Mouse (Mus musculus) midbrain, embryonic 11.5 days (tissue): ENCODE measurements around the gene Smim17. TPM values are rescaled to one million over a fixed set of nuclear protein-coding genes. Genes with fewer than 3 reads are reported as not detected.

Experiments
- ATAC-seq: fragments of 200-750 bp; cut with Nextera tagmentation; 2 replicates; pipeline ENCODE4 v1.8.0; 2017; ENCODE audit warnings: moderate TSS enrichment, moderate library complexity; ENCODE audit not compliant: low FRiP score
- DNase-seq: peaks from one replicate; pipeline ENCODE4 v3.0.0; 2015; ENCODE audit warnings: low spot score; ENCODE audit errors: missing footprints
- H3K27ac ChIP-seq: fragments of 300-500 bp; sonication (generic); 2 replicates; pipeline ENCODE4 v1.5.1; 2014; ENCODE audit warnings: low read depth, low read length
- H3K27me3 ChIP-seq: fragments of 300-500 bp; sonication (generic); 2 replicates; pipeline ENCODE4 v1.6.1; 2014; ENCODE audit warnings: mild to moderate bottlenecking, low read length, moderate library complexity, mixed read lengths; ENCODE audit not compliant: control insufficient read depth, insufficient read depth
- H3K36me3 ChIP-seq: fragments of 300-500 bp; sonication (generic); 2 replicates; pipeline ENCODE4 v1.6.1; 2014; ENCODE audit warnings: mild to moderate bottlenecking, low read length, moderate library complexity, mixed read lengths; ENCODE audit not compliant: control insufficient read depth, insufficient read depth
- H3K4me1 ChIP-seq: fragments of 300-500 bp; sonication (generic); 2 replicates; pipeline ENCODE4 v1.6.1; 2014; ENCODE audit warnings: low read length; ENCODE audit not compliant: control insufficient read depth, insufficient read depth
- H3K4me2 ChIP-seq: fragments of 300-500 bp; sonication (generic); 2 replicates; pipeline ENCODE4 v1.6.1; 2014; ENCODE audit warnings: mild to moderate bottlenecking, moderate library complexity
- H3K4me3 ChIP-seq: fragments of 300-500 bp; sonication (generic); 2 replicates; pipeline ENCODE4 v1.5.1; 2014; ENCODE audit warnings: low read depth, low read length
- H3K9ac ChIP-seq: fragments of 300-500 bp; sonication (generic); 2 replicates; pipeline ENCODE4 v1.6.1; 2014; ENCODE audit warnings: low read length
- H3K9me3 ChIP-seq: fragments of 300-500 bp; sonication (generic); 2 replicates; pipeline ENCODE4 v1.6.1; 2016; ENCODE audit warnings: low read length; ENCODE audit not compliant: control insufficient read depth
- WGBS: fragments of 180-500 bp; shearing (Covaris S2); extraction: QIAGEN DNeasy Blood & Tissue Kit; methylation state at CpG from one replicate; pipeline ENCODE4 v1.1.7; 2014; 5-methylcytosine and 5-hydroxymethylcytosine counted together
- polyA plus RNA-seq: library from polyadenylated mRNA; unstranded; fragments of >200 nt; fragmentation: Nextera tagmentation; extraction: Ambion mirVana; gene quantifications from 2 replicates; pipeline ENCODE4 v1.2.1, GENCODE M21; 2014

The Smim17 gene
- polyA plus RNA-seq, 1 experiment from 2014 or later: 0.67 TPM

GRCm38 (mm10) chr7:6389449-6389848 lies 9.1 kb upstream of the Smim17 start:
- H3K27ac ChIP-seq: no peak overlapping the region

GRCm38 (mm10) chr7:6410043-6410442 lies 11.5 kb downstream of the Smim17 start, which contains the start of gene Gm20715:
TSS of gene Gm20715 (plus strand) at chr7:6410277.
- no peaks in the 10 kb centered on the region for H3K4me1 ChIP-seq
- WGBS: under 1% methylated on average over 17 of the region's 17 CpGs
- H3K27me3 ChIP-seq: no peaks in the 10 kb centered on the region
- no peak within 1 kb of the TSS for H3K27ac ChIP-seq
- H3K36me3 ChIP-seq: no peaks in the 10 kb centered on the region
- peak; percentile 96 for DNase-seq
- H3K9ac ChIP-seq: no peak within 1 kb of the TSS
- H3K4me3 ChIP-seq: no peak within 1 kb of the TSS
- peak; percentile 89 for ATAC-seq
- H3K9me3 ChIP-seq: no peaks in the 10 kb centered on the region; the same call in 1 of the 2 replicates
- H3K4me2 ChIP-seq: no peak within 1 kb of the TSS

More at GRCm38 (mm10) chr7:6389449-6389848, 9.1 kb upstream of the Smim17 start:
- Histone ChIP-seq H3K9ac (no peak overlapping the region), H3K4me1 (no peaks in the 10 kb centered on the region), H3K4me3 (no peak overlapping the region), H3K4me2 (no peak overlapping the region), H3K27me3 (no peaks in the 10 kb centered on the region), H3K9me3 (no peaks in the 10 kb centered on the region), H3K36me3 (peaks cover 11% of the 10 kb centered on the region)
- WGBS: 69% methylated on average over 5 of the region's 5 CpGs
- DNase-seq (no peak), ATAC-seq (no peak)

DNA sequence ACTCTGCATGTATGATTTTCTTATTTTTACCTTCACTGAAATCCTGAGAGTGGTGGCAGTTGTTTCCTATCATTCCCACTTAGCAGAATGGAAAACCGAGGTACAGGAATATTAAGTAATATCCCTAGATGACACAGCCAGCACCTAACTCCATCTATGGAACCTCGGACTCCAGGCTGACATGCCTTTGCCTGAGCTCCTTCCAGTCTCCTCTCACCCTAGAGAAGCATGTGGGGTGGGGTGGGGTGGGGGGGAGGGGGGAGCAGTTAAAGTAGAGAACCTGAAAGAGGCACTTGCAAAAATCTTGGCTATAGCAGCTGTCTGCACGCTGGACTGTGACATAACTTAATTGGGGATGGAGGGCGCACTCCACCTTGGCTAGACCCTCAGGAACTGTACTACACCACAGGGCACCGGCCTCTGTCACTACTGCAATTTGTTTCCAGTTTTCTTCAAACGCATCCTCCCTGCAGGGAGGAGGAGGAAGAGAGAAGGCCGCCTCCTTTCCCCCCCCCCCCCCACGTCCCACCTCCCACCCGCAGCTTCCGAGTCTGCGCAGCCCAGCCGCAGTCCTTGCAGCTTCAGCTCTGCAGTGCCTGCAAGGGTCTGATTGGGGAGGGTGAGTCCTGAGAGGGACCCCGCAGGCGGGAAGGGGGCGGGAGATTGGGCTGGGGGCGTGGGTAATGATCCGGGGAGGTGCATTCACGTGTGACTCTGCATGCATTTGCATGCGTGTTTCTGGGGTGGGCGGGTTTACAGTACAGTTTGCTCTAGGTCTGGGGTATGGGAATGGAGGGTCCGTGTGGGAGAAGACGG lies 16.3 kb downstream of the Smim17 start:
- DNase-seq (no peak), ATAC-seq (peak; percentile 72; the same call in 1 of the 2 replicates)
- no peak overlapping the region for H3K4me3 ChIP-seq
- H3K27me3 ChIP-seq: no peaks in the 10 kb centered on the region
- no peak overlapping the region for H3K27ac ChIP-seq
- no peaks in the 10 kb centered on the region; the same call in 1 of the 2 replicates for H3K9me3 ChIP-seq
- no peak overlapping the region for H3K9ac ChIP-seq
- no peaks in the 10 kb centered on the region for H3K36me3 ChIP-seq
- WGBS: 9% methylated on average over 22 of the region's 22 CpGs
- H3K4me2 ChIP-seq: peak overlapping the region; percentile 27
- H3K4me1 ChIP-seq: no peaks in the 10 kb centered on the region

DNA sequence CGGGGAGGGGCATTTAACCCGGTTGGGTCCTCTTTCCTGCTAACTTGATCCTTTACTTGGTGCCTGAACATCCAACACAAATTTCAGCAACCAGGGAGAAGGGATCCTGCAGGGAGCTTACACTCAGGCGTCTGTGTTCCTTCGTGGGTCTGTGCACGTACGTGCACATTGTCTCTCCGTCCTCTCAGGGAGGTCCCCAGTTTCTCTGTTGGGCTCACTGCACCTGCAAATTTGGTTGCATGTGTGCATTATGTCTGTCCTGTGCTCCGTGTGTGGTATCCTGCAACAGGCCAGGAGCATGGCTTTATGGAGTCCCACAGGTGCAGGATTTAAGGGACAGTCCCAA lies 16.9 kb downstream of the Smim17 start:
- H3K27me3 ChIP-seq: no peaks in the 10 kb centered on the region
- no peaks in the 10 kb centered on the region for H3K36me3 ChIP-seq
- 15% methylated on average over 8 of the region's 8 CpGs for WGBS
- no peaks in the 10 kb centered on the region for H3K4me1 ChIP-seq
- no peak overlapping the region for H3K9ac ChIP-seq
- DNase-seq (no peak), ATAC-seq (0 out of 2 replicates have a peak, but pooled peaks have one; percentile 45)
- H3K4me3 ChIP-seq: no peak overlapping the region
- no peak overlapping the region for H3K27ac ChIP-seq
- H3K4me2 ChIP-seq: no peak overlapping the region
- H3K9me3 ChIP-seq: no peaks in the 10 kb centered on the region; the same call in 1 of the 2 replicates

- H3K27ac ChIP-seq: no peak overlapping the region
- DNase-seq: no peak
- H3K9ac ChIP-seq: no peak overlapping the region
- no peak overlapping the region for H3K4me3 ChIP-seq
- ATAC-seq: no peak
- H3K27me3 ChIP-seq: no peaks in the 10 kb centered on the region
- no peak overlapping the region for H3K4me2 ChIP-seq
- no peaks in the 10 kb centered on the region for H3K36me3 ChIP-seq
- WGBS: 81% methylated on average over 6 of the region's 6 CpGs
- no peaks in the 10 kb centered on the region for H3K4me1 ChIP-seq
- no peaks in the 10 kb centered on the region; the same call in 1 of the 2 replicates for H3K9me3 ChIP-seq
These were observed 21.4 kb downstream of the Smim17 start for GRCm38 (mm10) chr7:6419894-6420293.

- Histone ChIP-seq H3K27me3 (no peaks in the 10 kb centered on the region), H3K9me3 (peaks cover 5% of the 10 kb centered on the region; the same call in 1 of the 2 replicates), H3K4me3 (no peak overlapping the region), H3K4me2 (no peak overlapping the region), H3K36me3 (no peaks in the 10 kb centered on the region), H3K9ac (no peak overlapping the region), H3K4me1 (peaks cover 1% of the 10 kb centered on the region; the same call in 1 of the 2 replicates), H3K27ac (no peak overlapping the region)
- DNase-seq (no peak), ATAC-seq (no peak)
- 88% methylated on average over 3 of the region's 3 CpGs for WGBS
These were observed 30.9 kb downstream of the Smim17 start for GRCm38 (mm10) chr7:6429381-6429780.

- peak; percentile 87 for DNase-seq
- WGBS: 58% methylated on average over 2 of the region's 2 CpGs
These were observed 31.8 kb downstream of the Smim17 start for GRCm38 (mm10) chr7:6430342-6430741.

DNA sequence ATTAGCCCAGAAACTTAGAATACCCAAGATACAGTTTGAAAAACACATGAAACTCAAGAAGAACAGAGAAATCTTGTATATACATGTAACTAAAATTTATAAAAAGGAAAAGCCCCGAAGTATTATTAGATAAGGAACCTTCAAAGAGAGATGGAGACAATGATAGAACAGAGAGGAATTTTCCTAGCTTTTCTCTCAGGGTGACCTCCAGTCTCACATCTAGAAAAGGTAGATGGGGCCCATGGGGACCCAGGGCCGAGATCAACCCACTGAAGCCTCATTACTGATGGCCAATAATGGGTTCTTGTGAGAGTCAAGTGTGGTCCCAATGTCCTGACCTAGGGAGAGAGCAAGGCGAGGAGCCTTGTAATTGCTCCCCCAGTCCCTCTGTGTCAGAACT lies 39.9 kb downstream of the Smim17 start, which contains the start of gene Olfr1344:
Olfr1344 (plus strand) TSS at position 301 of the 400 bp plus-strand sequence.
- no peak within 1 kb of the TSS for H3K27ac ChIP-seq
- H3K9ac ChIP-seq: no peak within 1 kb of the TSS
- WGBS: 86% methylated on average over 3 of the region's 3 CpGs
- H3K4me3 ChIP-seq: no peak within 1 kb of the TSS
- no peak for DNase-seq
- no peak within 1 kb of the TSS for H3K4me2 ChIP-seq
- no peaks in the 10 kb centered on the region for H3K27me3 ChIP-seq
- no peak for ATAC-seq
- H3K4me1 ChIP-seq: peaks cover 8% of the 10 kb centered on the region; the same call in 1 of the 2 replicates
- no peaks in the 10 kb centered on the region for H3K9me3 ChIP-seq
- no peaks in the 10 kb centered on the region for H3K36me3 ChIP-seq

More at GRCm38 (mm10) chr7:6430342-6430741, 31.8 kb downstream of the Smim17 start:
- Histone ChIP-seq H3K4me2 (no peak overlapping the region), H3K27me3 (no peaks in the 10 kb centered on the region), H3K4me1 (peaks cover 5% of the 10 kb centered on the region; the same call in 1 of the 2 replicates), H3K4me3 (no peak overlapping the region), H3K9me3 (peaks cover 5% of the 10 kb centered on the region; the same call in 1 of the 2 replicates), H3K9ac (no peak overlapping the region), H3K36me3 (no peaks in the 10 kb centered on the region), H3K27ac (no peak overlapping the region)
- no peak for ATAC-seq

GRCm38 (mm10) chr7:6441173-6441572 lies 42.7 kb downstream of the Smim17 start:
- Histone ChIP-seq H3K9ac (no peak overlapping the region), H3K27me3 (no peaks in the 10 kb centered on the region), H3K9me3 (no peaks in the 10 kb centered on the region), H3K36me3 (no peaks in the 10 kb centered on the region), H3K4me3 (no peak overlapping the region), H3K27ac (no peak overlapping the region), H3K4me1 (no peaks in the 10 kb centered on the region), H3K4me2 (no peak overlapping the region)
- ATAC-seq: no peak
- DNase-seq: no peak
- WGBS: 53% methylated on average over 2 of the region's 2 CpGs
